Mouse (Mus musculus) forebrain, embryonic 10.5 days (tissue): ENCODE measurements at regions not wholly inside any gene's neighbourhood (a gene's known extent, or its start where the extent isn't known, plus 50 kb on each side); places are given as distances from the start of the nearest gene placed in this dataset.
A peak's percentile ranks its signal among the peaks of the same experiment; 100 is the strongest.
"Not testable (repeated sequence)": the region's sequence is repeated elsewhere in the genome, so short reads cannot be mapped to it uniquely, and the experiment has no call there.

ENCODE experiments used
- DNase-seq: peaks from one replicate; pipeline ENCODE4 v3.0.0-alpha.2; 2017; ENCODE audit warnings: low spot score; ENCODE audit errors: extremely low spot score
- H3K27ac ChIP-seq: fragments of 300-500 bp; sonication (generic); 2 replicates; pipeline ENCODE4 v1.5.1; 2016; ENCODE audit warnings: mild to moderate bottlenecking
- H3K27me3 ChIP-seq: fragments of 300-500 bp; sonication (generic); 2 replicates; pipeline ENCODE4 v1.6.1; 2016; ENCODE audit warnings: mild to moderate bottlenecking; ENCODE audit not compliant: poor library complexity, severe bottlenecking
- H3K36me3 ChIP-seq: fragments of 300-500 bp; sonication (generic); replicated peaks from 2 replicates; pipeline ENCODE4 v1.6.1; 2016; ENCODE audit warnings: mild to moderate bottlenecking, moderate library complexity
- H3K4me1 ChIP-seq: fragments of 300-500 bp; sonication (generic); 2 replicates; pipeline ENCODE4 v1.6.1; 2016
- H3K4me3 ChIP-seq: fragments of 300-500 bp; sonication (generic); 2 replicates; pipeline ENCODE4 v1.5.1; 2016; ENCODE audit warnings: mild to moderate bottlenecking, moderate library complexity
- H3K9me3 ChIP-seq: fragments of 300-500 bp; sonication (generic); 2 replicates; pipeline ENCODE4 v1.6.1; 2016; ENCODE audit warnings: mild to moderate bottlenecking, moderate library complexity
- WGBS: fragments of 180-500 bp; shearing (Covaris S2); methylation state at CpG from one replicate; pipeline ENCODE4 v1.1.7; 2016; 5-methylcytosine and 5-hydroxymethylcytosine counted together

- Histone ChIP-seq H3K4me3 (no peak overlapping the region), H3K27ac (no peak overlapping the region), H3K36me3 (no peaks in the 10 kb centered on the region), H3K9me3 (no peaks in the 10 kb centered on the region), H3K27me3 (no peaks in the 10 kb centered on the region), H3K4me1 (no peaks in the 10 kb centered on the region)
- 100% methylated on average over 1 of the region's 1 CpGs for WGBS
- no peak for DNase-seq
These were observed 525.1 kb upstream of the Rorb start for GRCm38 (mm10) chr19:19636055-19636454.

- Histone ChIP-seq H3K36me3 (no peaks in the 10 kb centered on the region), H3K9me3 (no peaks in the 10 kb centered on the region), H3K4me1 (no peaks in the 10 kb centered on the region), H3K4me3 (no peak overlapping the region), H3K27ac (no peak overlapping the region), H3K27me3 (no peaks in the 10 kb centered on the region)
- 66% methylated on average over 2 of the region's 2 CpGs for WGBS
- no peak for DNase-seq
These were observed 476.9 kb upstream of the Rorb start for GRCm38 (mm10) chr19:19587866-19588265.

- not testable (repeated sequence) for H3K36me3 ChIP-seq, H3K4me1 ChIP-seq, H3K9me3 ChIP-seq, H3K4me3 ChIP-seq, H3K27me3 ChIP-seq, H3K27ac ChIP-seq, DNase-seq
- WGBS: 92% methylated on average over 10 of the region's 10 CpGs
These were observed 464.1 kb upstream of the Rorb start for GRCm38 (mm10) chr19:19575000-19575544.

- H3K4me1 ChIP-seq: no peaks in the 10 kb centered on the region
- peak; percentile 23 for DNase-seq
- no peaks in the 10 kb centered on the region for H3K36me3 ChIP-seq
- no peak overlapping the region for H3K4me3 ChIP-seq
- no peaks in the 10 kb centered on the region for H3K9me3 ChIP-seq
- H3K27me3 ChIP-seq: peaks cover 51% of the 10 kb centered on the region
- 47% methylated on average over 2 of the region's 2 CpGs for WGBS
- no peak overlapping the region for H3K27ac ChIP-seq
These were observed 453.7 kb upstream of the Rorb start for GRCm38 (mm10) chr19:19564657-19565056.

GRCm38 (mm10) chr19:19535131-19535530 lies 424.1 kb upstream of the Rorb start:
- Histone ChIP-seq H3K4me3 (no peak overlapping the region), H3K9me3 (no peaks in the 10 kb centered on the region), H3K36me3 (no peaks in the 10 kb centered on the region), H3K27ac (no peak overlapping the region), H3K4me1 (no peaks in the 10 kb centered on the region), H3K27me3 (no peaks in the 10 kb centered on the region)
- 89% methylated on average over 2 of the region's 2 CpGs for WGBS
- DNase-seq: no peak

- H3K9me3 ChIP-seq: no peaks in the 10 kb centered on the region
- H3K27me3 ChIP-seq: no peaks in the 10 kb centered on the region
- 77% methylated on average over 1 of the region's 1 CpGs for WGBS
- DNase-seq: no peak
- H3K36me3 ChIP-seq: no peaks in the 10 kb centered on the region
- no peaks in the 10 kb centered on the region for H3K4me1 ChIP-seq
- H3K4me3 ChIP-seq: no peak overlapping the region
- no peak overlapping the region for H3K27ac ChIP-seq
These were observed 413.2 kb upstream of the Rorb start for GRCm38 (mm10) chr19:19524232-19524631.

GRCm38 (mm10) chr19:19523629-19524028 lies 412.6 kb upstream of the Rorb start:
- Histone ChIP-seq H3K9me3 (no peaks in the 10 kb centered on the region), H3K4me3 (no peak overlapping the region), H3K36me3 (no peaks in the 10 kb centered on the region), H3K4me1 (no peaks in the 10 kb centered on the region), H3K27ac (no peak overlapping the region), H3K27me3 (no peaks in the 10 kb centered on the region)
- DNase-seq: no peak
- 90% methylated on average over 2 of the region's 2 CpGs for WGBS

- H3K27me3 ChIP-seq: no peaks in the 10 kb centered on the region
- no peaks in the 10 kb centered on the region for H3K9me3 ChIP-seq
- H3K4me1 ChIP-seq: no peaks in the 10 kb centered on the region
- DNase-seq: no peak
- H3K27ac ChIP-seq: no peak overlapping the region
- 62% methylated on average over 2 of the region's 2 CpGs for WGBS
- H3K36me3 ChIP-seq: no peaks in the 10 kb centered on the region
- H3K4me3 ChIP-seq: no peak overlapping the region
These were observed 367.4 kb upstream of the Rorb start for GRCm38 (mm10) chr19:19478192-19478932.
